Mouse (Mus musculus) MN1 (cell line): ENCODE measurements around the gene Tmem63a.
"Not testable (repeated sequence)": the region's sequence is repeated elsewhere in the genome, so short reads cannot be mapped to it uniquely, and the experiment has no call there.

Experiments used
- DNase-seq: peaks from one replicate; pipeline ENCODE4 v3.0.0-alpha.2; 2016; ENCODE audit warnings: low spot score

The Tmem63a gene

DNA sequence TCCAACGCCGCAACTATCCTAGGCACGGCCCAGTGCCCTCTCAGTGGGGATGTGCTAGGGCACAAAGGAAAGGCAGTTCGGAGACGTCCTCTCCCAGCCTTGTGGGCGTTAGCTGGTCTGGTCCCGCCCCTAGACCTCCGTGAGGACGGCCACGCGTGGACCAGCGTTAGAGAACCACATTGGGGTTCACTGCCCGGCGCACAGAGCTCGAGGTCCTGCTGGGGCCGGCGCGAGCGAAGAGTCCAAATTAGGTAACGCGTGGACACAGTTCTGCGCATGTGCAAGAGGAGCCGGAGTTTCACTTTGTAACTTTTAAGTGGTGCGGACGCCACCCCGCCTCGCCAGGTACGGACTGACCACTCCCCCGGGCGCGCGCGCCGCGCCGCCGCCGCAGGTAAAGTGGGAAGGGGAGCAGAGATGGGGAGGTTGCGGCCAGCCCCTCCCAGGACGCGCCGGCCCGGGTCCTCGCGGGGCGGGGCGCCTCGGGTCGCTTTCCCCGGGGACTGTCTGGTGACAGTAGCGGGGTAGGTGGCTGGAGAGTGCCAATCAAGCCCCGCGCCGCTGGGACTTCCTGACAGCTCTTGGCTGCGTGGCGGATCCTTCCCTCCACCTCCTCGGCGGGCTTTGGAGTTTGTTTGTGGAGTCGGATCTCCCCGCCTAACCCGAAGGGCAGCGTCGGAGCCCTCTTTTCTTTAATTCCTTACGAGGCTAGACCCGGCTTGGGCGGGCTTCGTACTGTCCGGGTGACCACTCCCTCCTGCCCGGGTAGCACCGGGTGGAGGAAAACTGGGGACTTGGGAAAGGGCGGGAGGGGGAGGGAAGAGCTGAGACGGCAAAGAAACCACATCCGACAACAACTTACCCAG, at the start of gene Tmem63a:
Gene Tmem63a (plus strand): TSS at position 179 of the 866 bp plus-strand sequence.
- DNase-seq, result peak; percentile 74

DNA sequence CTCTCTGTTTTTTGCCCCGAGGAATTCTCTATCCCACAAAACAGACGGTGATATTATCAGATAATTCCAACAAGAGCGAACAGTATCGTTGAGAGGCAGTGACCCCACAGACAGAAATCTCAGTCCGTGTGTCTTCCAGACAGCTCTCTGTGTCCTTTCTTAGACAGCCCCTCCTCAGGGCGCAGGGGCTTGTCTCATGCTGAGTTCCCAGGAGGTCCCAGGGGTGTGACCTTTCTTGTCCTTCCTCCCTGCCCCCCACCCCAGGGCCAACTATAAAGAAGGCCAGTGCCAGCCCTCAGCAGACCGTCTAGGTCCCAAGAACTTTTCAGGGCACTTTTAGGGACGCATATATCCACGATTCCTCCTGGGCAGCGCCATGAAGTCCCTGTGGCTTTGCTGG, 49.3 kb upstream of the Tmem63a start, which contains the start of gene Lefty2:
Gene Lefty2 (plus strand): TSS at position 301 of the 400 bp plus-strand sequence.
- no peak for DNase-seq

DNA sequence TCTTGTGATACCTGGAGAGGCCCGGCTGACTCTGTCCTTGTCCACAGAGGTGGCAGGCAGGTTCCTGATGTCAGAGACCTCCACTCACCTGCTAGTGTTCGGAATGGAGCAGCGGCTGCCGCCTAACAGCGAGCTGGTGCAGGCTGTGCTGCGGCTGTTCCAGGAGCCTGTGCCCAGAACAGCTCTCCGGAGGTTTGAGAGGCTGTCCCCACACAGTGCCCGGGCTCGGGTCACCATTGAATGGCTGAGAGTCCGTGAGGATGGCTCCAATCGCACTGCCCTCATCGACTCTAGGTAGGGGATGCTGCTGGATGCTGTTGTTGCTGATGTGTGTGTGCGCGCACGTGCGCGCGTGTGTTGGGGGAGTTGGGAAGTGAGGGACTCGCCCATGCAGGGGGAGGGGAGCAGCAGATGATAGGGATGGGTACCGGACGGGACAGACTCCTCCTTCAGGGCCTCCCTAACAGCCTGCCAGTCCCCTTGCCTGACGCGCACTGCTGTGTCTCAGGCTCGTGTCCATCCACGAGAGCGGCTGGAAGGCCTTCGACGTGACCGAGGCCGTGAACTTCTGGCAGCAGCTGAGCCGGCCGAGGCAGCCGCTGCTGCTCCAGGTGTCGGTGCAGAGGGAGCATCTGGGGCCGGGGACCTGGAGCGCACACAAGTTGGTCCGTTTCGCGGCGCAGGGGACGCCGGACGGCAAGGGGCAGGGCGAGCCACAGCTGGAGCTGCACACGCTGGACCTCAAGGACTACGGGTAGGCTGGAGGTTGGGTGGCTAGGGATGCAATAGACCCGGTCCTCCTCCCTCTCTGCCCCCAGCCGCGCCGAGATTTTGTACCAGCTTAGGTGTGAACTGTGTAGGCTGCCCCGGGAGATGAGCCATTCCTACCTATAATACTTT, 47.8 kb upstream of the Tmem63a start:
- DNase-seq, result not testable (repeated sequence)

DNA sequence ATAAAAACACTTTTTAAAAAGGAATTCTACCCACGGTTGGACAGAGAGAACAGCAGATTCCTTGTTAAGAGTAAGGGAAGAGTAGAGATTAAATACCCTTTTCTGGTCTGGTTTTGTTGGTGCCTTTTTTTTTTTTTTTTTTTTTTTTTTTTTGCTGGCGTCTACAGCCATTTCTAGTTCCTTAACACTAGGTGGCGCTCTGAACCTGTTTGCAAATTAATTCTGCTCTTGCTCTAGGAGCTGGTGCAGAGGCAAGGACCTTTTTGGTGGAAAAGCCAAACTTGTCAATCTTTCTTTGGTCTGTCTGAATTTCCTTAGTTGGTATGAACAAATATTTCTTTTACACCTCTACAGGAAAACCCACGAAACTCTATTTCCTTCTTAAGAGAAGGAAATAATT, 41.0 kb upstream of the Tmem63a start:
- peak; percentile 89 for DNase-seq

DNA sequence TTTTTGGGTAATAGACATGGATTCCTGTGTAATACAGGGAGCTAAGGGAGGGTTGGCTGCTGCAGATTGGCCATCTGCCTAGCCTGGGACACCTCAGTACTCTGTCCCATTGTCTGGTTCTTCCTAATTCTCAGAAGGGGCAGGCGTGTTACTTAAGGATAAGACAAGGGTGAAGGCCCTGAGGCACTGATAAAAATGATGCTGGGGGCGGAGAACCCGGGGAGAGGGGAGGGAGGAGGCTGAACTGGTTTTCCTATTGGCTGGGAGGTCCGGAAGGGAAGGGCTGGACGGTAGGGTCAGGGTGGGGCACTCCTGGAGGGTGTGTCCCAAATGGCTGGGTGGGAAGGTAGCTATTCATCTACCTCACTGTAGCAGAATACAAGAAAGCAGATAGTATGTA, 39.2 kb upstream of the Tmem63a start:
- DNase-seq, result peak; percentile 66

DNA sequence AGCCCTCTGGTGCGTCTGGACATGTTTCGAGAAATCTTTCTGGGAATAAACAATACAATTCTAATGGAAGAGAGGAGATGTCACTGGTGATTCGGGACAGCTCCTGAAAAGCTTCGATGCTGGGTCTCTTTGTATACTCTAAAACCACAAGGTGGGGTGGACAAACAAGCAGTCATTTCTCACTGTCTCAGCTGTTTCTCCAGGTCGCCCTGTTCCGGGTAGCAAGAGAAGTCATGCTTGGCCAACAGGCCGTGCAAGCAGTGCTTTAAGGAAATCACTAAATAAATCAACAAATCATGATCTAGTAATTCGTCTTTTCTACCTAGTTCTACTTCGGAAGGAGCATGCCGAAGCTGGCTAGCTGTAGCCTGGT, 38.5 kb upstream of the Tmem63a start:
- no peak for DNase-seq

DNA sequence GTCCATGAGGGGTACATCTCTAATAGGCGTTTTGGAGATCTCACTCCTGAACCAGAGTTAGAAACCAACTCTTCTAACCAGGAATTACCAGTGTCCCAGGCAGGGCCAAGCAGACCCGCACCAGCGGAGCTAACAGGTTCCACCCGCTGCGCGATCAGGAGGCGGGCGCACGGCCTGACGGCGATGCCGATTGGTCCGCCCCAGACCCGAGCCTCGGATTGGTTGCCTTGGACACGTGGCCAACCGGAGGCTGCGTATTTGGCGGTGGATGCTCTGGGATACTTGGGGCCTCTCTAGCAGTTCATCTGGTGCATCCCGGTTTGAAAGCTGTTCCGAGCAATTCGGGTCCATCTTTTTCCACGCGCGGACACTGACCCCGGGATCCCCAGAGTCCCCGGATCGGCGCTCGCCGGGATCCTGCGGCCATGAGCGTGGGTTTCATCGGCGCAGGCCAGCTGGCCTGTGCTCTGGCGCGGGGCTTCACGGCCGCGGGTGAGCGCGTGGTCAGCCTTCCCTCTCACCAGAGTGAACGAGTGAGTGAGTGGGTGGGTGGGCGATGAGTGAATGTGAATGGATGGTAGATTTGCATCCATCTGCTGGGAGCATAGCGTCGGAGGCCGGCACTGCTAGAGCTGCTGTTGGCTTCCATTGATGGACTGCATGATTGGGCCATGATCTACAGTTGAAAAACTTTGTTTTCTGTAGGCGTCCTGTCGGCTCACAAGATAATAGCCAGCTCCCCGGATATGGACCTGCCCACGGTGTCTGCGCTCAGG, 37.9 kb upstream of the Tmem63a start, which contains the start of gene Pycr2:
Gene Pycr2 (plus strand): TSS at position 255 of the 776 bp plus-strand sequence.
- DNase-seq, result peak; percentile 98

DNA sequence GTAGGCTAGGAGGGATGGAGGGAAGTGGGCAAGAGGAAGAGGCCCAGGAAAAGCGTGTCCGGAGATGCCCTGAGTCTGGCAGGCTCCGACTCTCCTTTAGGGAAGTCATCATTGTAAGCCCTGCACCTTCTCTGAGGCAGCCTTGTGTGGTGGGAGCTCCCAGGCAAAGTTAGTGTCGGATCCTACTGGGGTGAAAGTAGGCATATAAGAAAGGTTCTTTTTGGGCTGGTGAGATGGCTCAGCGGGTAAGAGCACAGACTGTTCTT, 37.4 kb upstream of the Tmem63a start:
- peak; percentile 49 for DNase-seq

DNA sequence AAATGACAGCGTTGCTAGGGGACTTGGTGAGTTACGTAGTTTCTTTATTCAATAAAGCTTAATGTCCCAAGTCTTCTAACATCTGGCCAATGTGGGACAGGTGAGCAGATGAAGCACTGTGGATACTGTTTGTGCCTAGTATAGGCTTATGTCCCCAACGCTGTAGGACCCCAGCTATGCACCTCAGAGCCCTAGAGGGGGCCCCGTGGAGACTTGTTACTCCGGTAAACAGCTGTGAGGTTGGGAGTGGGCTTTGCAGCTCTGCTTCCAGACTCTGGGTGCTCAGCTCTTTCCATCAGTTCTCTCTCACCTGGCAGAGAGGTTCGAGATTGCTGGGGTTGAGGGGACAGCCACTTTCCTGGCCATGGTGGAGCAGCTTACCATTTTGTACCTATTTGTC, 36.8 kb upstream of the Tmem63a start:
- no peak for DNase-seq

DNA sequence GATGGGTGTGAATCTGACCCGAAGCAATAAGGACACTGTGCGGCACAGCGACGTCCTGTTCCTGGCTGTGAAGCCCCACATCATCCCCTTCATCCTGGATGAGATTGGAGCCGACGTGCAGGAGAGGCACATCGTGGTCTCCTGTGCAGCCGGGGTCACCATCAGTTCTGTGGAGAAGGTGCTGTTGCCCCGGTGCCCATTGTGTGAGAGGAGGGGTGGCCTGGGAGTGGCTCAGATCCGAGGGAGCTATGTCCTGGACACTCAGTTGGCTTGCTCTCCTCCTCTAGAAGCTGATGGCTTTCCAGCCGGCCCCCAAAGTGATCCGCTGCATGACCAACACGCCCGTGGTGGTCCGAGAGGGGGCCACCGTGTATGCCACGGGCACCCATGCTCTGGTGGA, 36.3 kb upstream of the Tmem63a start:
- DNase-seq, result no peak

DNA sequence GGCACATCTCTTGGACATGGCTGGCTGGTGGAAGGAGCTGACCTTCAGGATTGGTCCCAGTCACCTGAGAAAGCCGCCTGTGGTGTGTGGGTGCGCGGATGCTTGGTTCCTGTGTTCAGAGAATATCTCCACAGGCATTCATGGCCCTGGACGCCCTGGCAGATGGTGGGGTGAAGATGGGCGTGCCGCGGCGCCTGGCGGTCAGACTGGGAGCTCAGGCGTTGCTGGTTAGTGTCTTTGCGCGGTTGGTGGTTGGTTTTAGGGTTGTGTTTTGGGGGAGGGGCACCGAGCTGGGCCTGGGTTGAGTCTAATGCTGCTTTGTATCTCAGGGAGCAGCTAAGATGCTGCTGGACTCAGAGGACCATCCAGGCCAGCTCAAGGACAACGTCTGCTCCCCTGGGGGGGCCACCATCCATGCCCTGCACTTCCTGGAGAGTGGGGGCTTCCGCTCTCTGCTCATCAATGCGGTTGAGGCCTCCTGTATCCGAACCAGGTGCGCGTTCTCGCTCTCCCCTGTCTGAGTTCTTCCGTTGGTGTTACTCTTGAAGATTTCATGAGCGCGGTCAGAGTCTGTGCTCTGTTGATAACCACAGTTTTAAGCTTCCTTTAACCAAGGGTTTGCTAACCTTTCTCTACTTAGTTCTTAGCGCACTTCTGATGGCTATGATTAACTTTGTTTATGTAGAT, 35.5 kb upstream of the Tmem63a start:
- no peak for DNase-seq

DNA sequence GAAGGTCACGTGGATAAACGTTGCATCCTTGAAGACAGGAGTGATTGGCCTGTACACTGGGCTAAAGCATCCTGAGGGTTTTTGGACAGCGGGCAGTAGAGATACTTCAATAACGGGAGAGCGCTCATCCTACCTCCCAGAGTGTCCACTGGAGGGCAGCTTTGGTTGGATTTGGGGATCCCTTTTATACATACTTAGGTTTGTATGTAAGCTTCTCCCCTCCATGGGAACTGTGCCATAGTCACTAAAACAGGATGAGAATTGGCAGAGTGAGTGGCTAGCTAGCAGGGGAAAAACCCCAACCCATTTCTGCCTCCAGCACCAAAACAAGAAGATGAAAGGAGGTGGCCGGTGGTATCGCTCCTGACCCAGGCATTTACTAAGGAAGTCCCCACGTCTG, 31.0 kb upstream of the Tmem63a start:
- DNase-seq, result peak; percentile 62

DNA sequence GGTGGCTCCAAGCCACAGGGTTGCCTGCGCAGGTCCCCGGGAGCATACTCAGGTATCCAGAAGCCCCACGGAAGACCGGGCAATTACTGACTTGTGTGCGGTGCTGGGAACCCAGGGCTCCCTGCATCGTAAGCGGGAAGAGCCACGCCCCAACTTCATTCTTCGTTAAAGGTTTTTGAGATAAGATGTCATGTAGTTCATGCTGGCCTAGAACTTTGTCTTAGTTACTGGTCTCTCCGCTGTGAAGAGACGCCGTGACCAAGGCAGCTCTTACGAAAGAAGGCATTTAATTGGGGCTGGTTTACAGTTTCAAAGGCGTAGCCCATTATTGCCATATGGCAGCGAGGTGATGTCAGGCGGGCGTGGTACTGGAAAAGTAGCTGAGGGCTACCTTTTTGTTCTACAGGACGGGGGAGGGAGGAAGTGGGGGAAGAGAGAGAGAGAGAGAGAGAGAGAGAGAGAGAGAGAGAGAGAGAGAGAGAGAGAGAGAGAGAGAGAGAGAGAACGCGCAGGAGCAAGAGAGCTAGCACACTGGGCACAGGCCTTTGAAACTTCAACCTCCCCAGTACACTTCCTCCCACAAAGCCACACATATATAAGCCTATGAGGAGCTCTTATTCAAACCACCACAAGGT, 30.4 kb upstream of the Tmem63a start:
- peak; percentile 54 for DNase-seq

DNA sequence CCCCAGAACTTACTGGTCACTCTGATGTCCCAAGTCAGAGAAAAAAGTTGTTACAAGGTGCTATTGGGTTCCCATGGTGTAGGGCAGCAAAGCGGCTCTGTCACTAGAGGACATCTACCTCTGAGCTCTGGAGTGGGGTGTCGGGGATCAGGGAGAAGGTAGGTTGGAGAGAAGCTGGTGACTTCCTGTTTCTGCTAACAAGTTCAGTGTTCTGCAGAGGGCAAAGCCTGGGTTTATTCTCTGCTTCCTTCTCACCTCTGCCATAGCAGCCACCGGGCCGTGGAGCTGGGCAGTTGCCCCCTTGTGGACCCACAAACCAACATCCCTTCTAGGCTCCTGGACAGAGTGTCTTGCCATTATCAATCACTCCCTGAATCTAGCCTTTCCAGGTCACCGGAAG, 29.4 kb upstream of the Tmem63a start:
- no peak for DNase-seq

DNA sequence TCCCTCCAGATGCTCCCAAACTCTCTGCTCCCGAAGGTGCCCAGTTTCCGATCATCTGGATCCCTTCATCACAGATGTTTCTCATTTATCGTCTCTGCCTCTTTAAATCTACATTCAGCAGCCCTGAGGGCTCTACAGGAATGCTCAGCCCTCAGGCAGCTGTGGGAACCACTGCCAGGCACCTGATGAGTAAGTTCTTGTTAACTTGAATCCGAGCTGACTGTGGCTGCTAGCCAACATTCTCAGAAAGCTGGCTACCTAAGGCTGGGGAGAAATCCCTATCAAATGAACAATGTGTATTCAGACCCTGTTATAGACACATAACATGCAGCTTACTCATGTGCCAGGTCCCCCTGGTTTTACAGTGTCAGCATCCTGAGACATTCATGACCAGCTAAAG, 28.3 kb upstream of the Tmem63a start:
- DNase-seq, result no peak

DNA sequence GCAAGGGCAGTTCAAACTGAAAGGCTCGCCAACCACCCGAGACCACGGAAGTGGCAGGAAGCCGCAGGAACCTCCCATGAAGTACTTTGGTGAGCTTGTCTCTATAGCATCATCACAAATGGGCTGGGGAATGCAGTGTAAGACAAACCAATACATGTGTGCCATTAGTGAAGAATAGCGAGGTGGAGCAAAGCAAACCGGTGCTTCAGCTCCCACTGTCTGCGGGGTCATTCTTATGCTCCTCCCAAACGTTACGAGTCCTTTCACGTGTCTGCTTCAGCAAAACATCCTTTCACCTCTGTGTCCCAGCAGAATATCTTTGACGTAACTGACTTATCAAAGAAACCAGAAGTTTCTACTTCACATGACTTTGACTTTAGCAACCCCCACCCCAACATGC, 25.7 kb upstream of the Tmem63a start:
- no peak for DNase-seq

DNA sequence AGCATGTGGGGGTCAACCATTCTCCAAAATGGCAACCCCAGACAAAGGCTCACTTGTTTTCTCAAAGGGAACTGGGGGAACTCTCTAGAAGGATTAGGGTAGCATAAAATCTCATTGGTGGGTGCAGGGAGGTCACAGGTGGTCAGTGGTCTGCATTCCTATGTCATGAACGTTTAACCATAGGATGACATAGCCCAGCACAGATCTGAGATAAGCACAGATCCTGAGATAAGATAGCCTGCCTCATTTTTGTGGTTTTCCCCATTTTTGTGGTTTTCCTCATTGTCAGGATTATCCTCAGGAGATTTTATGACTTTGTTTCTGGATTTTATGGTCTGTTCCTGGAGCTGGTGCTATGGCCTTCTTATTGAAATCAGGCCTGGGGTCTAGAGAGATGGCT, 25.1 kb upstream of the Tmem63a start:
- no peak for DNase-seq

DNA sequence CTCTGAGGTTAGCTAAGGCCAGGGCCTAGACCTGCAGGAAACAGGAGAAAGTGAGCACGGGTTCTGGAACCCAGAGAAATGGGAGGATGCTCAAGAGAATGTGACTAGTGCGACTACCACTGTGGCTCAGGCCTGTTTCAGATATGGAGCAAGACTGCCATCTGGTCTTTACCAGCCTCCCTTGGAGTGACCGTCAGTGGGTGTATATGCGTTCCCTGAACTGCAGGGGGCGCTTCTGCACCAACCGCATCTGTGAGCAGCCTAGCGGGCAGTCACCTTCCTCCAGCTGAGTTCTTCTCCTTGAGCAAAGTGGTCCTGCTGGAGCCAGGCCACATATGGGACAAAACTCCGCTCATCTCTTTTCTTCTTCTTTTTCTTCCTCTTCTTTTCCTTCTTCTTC, 22.5 kb upstream of the Tmem63a start:
- DNase-seq, result no peak

DNA sequence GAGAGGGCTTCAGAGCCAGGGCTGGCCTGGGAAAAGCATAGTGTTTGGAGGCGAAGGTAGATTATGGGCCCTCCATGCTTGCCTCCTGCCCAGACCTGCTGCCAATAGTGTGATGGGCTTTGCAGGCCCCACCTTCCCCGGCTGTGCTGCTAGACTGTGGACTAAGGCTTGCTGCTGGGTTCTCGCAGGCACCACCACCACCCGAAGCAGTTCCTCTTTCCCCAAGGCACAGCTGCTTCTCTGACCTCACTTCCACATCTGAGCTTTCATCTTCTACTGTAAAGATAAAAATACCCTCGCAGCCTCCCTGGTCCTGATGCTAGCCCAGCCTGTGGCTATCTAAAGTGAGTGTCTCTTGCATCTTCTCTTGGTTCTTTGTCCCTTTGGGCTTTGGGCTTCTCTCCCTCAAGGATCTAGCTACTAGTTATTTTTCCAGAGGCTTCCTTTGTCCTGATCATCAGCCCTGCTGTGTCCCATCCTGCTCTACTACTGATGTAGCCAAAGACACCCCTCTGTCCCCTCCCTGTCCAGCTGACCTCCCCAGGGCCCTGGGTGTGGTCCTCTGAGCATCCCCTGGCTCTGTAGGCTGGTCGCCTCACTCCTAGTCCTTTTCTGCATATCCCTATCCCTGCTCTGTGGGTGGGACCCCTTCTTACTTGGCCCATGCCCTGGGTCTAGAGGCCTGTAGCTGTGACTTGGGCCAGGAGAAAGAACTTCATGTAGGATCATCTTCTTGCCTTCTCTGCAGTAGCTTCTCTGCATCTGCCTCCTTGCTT, 19.7 kb upstream of the Tmem63a start:
- no peak for DNase-seq

DNA sequence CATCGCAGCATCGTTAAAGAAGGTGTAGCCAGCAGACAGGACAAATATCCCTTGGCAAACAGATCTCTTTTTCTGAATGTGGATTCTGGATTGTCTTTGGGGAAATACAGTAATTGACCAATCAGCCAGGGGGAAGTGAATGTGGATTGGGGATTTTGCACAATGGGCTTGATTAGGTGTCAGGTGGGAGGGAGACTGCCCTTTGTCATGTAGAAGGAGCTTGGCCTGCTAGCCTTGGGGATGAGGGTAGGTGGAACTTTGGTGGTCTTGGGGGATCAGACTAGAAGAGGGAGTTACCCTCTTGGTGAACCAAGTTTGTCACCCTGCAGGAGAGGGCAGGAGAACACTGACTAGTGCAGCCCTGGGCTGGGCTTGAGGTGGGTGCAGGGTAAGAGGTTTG, 17.4 kb upstream of the Tmem63a start:
- DNase-seq, result no peak

DNA sequence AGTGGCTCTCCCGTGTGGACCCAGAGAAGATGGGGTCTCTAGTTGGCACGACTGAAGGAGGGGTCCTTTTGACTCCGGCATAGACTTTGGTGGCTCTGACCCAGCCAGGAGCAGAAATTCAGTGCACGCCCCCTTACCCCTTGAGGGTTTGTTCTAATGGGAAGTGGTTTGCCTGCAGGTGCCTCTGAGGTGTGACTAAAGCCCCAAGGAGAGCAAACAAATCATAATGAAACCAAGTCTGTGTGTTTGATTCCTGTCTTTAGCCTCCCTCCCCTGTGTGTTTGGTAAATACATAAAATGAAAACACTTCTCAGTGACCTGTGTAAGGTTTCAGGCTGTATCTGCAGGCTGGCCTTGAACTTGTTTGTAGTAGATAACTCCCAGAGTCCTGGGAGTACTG, 15.9 kb upstream of the Tmem63a start:
- DNase-seq, result no peak
